Mouse (Mus musculus) intestine, embryonic 14.5 days (tissue): ENCODE data around the gene Dync1i1. TPM values are rescaled to one million over a fixed set of nuclear protein-coding genes. Genes with fewer than 3 reads are reported as not detected.

Experiments
- ATAC-seq: fragments of 200-750 bp; cut with Nextera tagmentation; replicated peaks from 2 replicates; pipeline ENCODE4 v1.8.0; 2017; ENCODE audit warnings: low read depth, moderate number of reproducible peaks, moderate TSS enrichment, moderate library complexity; ENCODE audit not compliant: low FRiP score, low TSS enrichment
- DNase-seq: peaks from one replicate; pipeline ENCODE4 v3.0.0-alpha.2; 2018; ENCODE audit warnings: low spot score
- H3K27ac ChIP-seq: fragments of 300-500 bp; sonication (generic); 2 replicates; pipeline ENCODE4 v1.5.1; 2014; ENCODE audit warnings: low read depth, mild to moderate bottlenecking, control low read depth
- H3K27me3 ChIP-seq: fragments of 300-500 bp; sonication (generic); replicated peaks from 2 replicates; pipeline ENCODE4 v1.6.1; 2014; ENCODE audit warnings: low read length, control low read depth; ENCODE audit not compliant: control insufficient read depth, insufficient read depth
- H3K36me3 ChIP-seq: fragments of 300-500 bp; sonication (generic); 2 replicates; pipeline ENCODE4 v1.6.1; 2014; ENCODE audit warnings: low read length, control low read depth; ENCODE audit not compliant: control insufficient read depth, insufficient read depth
- H3K4me1 ChIP-seq: fragments of 300-500 bp; sonication (generic); replicated peaks from 2 replicates; pipeline ENCODE4 v1.6.1; 2014; ENCODE audit warnings: low read length, control low read depth, mixed read lengths; ENCODE audit not compliant: control insufficient read depth, insufficient read depth
- H3K4me2 ChIP-seq: fragments of 300-500 bp; sonication (generic); 2 replicates; pipeline ENCODE4 v1.6.1; 2014; ENCODE audit warnings: low read length
- H3K4me3 ChIP-seq: fragments of 300-500 bp; sonication (generic); 2 replicates; pipeline ENCODE4 v1.5.1; 2014; ENCODE audit warnings: low read depth, low read length, control low read depth, mixed read lengths
- H3K9ac ChIP-seq: fragments of 300-500 bp; sonication (generic); 2 replicates; pipeline ENCODE4 v1.6.1; 2014; ENCODE audit warnings: mild to moderate bottlenecking, low read length
- H3K9me3 ChIP-seq: fragments of 300-500 bp; sonication (generic); 2 replicates; pipeline ENCODE4 v1.6.1; 2016; ENCODE audit warnings: low read length, control low read depth; ENCODE audit not compliant: control insufficient read depth
- WGBS: fragments of 180-500 bp; shearing (Covaris S2); extraction: QIAGEN DNeasy Blood & Tissue Kit; methylation state at CpG from one replicate; pipeline ENCODE4 v1.1.7; 2014; 5-methylcytosine and 5-hydroxymethylcytosine counted together
- polyA plus RNA-seq: library from polyadenylated mRNA; unstranded; fragments of >200 nt; fragmentation: Nextera tagmentation; extraction: Ambion mirVana; gene quantifications from 2 replicates; pipeline ENCODE4 v1.2.1, GENCODE M21; 2014

Dync1i1 gene
- polyA plus RNA-seq, 1 experiment from 2014 or later, result 0.61 TPM

DNA sequence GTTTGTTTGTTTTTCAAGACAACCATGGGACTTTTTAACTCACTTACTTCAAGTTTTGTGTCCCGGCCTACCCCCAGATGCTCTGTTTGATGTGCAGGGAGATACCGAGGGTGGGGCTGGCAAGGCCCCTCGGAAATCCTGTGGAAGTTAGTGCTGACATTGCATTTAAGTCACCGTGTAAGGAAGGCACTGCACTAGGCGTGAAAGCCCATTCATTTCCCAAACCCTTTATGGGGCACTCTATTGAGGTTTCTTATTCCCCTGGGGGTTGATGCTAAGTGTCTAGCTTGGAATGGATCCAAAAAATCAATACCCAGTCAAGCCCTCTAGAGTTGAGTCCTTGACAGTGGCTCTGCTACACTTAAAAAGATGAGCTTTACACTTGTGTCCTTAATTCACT is 27.2 kb downstream of the Dync1i1 start:
- H3K27me3 ChIP-seq, result no peaks in the 10 kb centered on the region
- WGBS, result 75% methylated on average over 5 of the region's 5 CpGs
- no peak for DNase-seq
- no peak overlapping the region for H3K4me2 ChIP-seq
- no peak overlapping the region for H3K4me3 ChIP-seq
- H3K9ac ChIP-seq, result no peak overlapping the region
- ATAC-seq, result no peak
- H3K36me3 ChIP-seq, result no peaks in the 10 kb centered on the region
- no peak overlapping the region for H3K27ac ChIP-seq
- no peaks in the 10 kb centered on the region for H3K4me1 ChIP-seq
- H3K9me3 ChIP-seq, result no peaks in the 10 kb centered on the region

- DNase-seq, result no peak
- no peak overlapping the region for H3K4me3 ChIP-seq
- no peaks in the 10 kb centered on the region for H3K4me1 ChIP-seq
- H3K9ac ChIP-seq, result no peak overlapping the region
- no peaks in the 10 kb centered on the region for H3K27me3 ChIP-seq
- H3K4me2 ChIP-seq, result no peak overlapping the region
- H3K27ac ChIP-seq, result no peak overlapping the region
- no peaks in the 10 kb centered on the region for H3K36me3 ChIP-seq
- H3K9me3 ChIP-seq, result no peaks in the 10 kb centered on the region
- 61% methylated on average over 5 of the region's 5 CpGs for WGBS
- ATAC-seq, result no peak
Observed at GRCm38 (mm10) chr6:5756509-5757130, 31.2 kb downstream of the Dync1i1 start.

DNA sequence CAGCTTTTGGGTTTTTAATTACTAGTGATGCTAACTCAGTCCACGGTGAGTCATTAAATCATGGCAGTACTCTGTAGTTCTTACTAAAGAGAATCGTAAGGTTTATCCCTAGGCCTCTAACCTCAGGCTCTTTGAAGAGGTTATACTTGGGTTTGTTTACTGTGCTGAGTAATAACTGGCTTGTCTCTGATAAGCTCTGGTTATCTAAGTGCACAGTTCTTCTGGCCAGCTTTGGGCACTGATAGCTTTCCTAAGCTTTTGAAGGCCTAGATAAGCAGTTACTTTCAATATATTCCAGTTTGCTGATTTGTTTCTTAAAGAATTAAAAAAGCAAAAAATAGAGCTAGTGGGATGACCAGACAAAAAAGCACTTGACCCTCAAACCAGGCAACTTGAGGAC is 37.5 kb downstream of the Dync1i1 start:
- Histone ChIP-seq H3K4me1 (no peaks in the 10 kb centered on the region), H3K36me3 (no peaks in the 10 kb centered on the region), H3K27me3 (no peaks in the 10 kb centered on the region), H3K4me3 (no peak overlapping the region), H3K4me2 (no peak overlapping the region), H3K9ac (no peak overlapping the region), H3K27ac (no peak overlapping the region), H3K9me3 (no peaks in the 10 kb centered on the region)
- WGBS, result 49% methylated on average over 2 of the region's 2 CpGs
- no peak for ATAC-seq
- no peak for DNase-seq

DNA sequence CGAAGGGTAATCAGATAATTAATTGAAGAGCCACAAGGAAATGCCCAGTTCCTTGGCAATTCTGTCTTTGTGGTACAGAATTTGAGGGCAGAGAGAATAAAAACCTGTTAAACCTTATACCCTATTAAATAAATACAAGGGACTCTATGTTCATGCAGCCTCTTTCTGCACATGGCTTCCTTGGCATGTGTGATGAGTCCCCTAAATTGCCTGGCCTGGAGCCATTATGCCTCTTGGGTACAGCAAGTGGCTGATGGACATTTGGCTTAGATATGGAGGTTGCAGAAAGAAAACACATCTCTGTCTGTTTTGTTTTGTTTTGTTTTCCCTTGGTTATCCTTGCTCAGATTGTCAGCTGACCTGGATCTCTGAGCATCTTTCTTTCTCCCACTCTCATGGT is 43.1 kb downstream of the Dync1i1 start:
- no peak overlapping the region for H3K4me2 ChIP-seq
- no peaks in the 10 kb centered on the region for H3K36me3 ChIP-seq
- H3K9ac ChIP-seq, result no peak overlapping the region
- H3K4me1 ChIP-seq, result no peaks in the 10 kb centered on the region
- WGBS, result 76% methylated on average over 1 of the region's 1 CpGs
- no peak overlapping the region for H3K27ac ChIP-seq
- H3K9me3 ChIP-seq, result no peaks in the 10 kb centered on the region
- no peaks in the 10 kb centered on the region for H3K27me3 ChIP-seq
- DNase-seq, result no peak
- no peak overlapping the region for H3K4me3 ChIP-seq
- ATAC-seq, result no peak

DNA sequence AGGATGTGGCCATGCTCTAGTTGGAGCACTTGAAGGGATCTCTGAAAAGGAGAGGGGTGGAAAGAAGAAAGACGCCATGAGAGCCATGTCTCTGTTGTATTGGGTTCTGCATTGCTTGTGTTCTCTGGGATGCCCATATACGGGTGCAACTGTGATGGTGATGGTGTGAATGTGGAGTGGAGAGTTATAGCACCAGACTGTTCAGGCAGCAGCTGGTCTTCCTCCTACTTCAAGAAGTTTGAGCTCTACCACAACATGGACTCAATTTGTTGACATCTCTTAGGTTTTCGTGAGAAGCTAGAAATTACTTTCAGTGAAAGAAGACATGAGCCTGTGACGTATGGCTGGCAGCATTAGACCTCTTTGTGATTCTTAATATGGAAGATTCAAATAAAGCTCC is 44.8 kb downstream of the Dync1i1 start:
- no peaks in the 10 kb centered on the region for H3K36me3 ChIP-seq
- H3K4me2 ChIP-seq, result no peak overlapping the region
- 74% methylated on average over 4 of the region's 4 CpGs for WGBS
- H3K27me3 ChIP-seq, result no peaks in the 10 kb centered on the region
- ATAC-seq (no peak), DNase-seq (no peak)
- no peak overlapping the region for H3K9ac ChIP-seq
- H3K4me3 ChIP-seq, result no peak overlapping the region
- no peaks in the 10 kb centered on the region for H3K9me3 ChIP-seq
- no peak overlapping the region for H3K27ac ChIP-seq
- H3K4me1 ChIP-seq, result no peaks in the 10 kb centered on the region

GRCm38 (mm10) chr6:5775461-5775860 is 50.0 kb downstream of the Dync1i1 start:
- Histone ChIP-seq H3K4me1 (no peaks in the 10 kb centered on the region), H3K36me3 (no peaks in the 10 kb centered on the region), H3K4me2 (no peak overlapping the region), H3K9me3 (no peaks in the 10 kb centered on the region), H3K9ac (no peak overlapping the region), H3K4me3 (no peak overlapping the region), H3K27ac (no peak overlapping the region), H3K27me3 (no peaks in the 10 kb centered on the region)
- ATAC-seq (no peak), DNase-seq (no peak)
- 73% methylated on average over 3 of the region's 3 CpGs for WGBS

GRCm38 (mm10) chr6:5781752-5782151 is 56.3 kb downstream of the Dync1i1 start:
- H3K4me3 ChIP-seq, result no peak overlapping the region
- H3K27ac ChIP-seq, result no peak overlapping the region
- 79% methylated on average over 6 of the region's 6 CpGs for WGBS
- ATAC-seq (no peak), DNase-seq (no peak)
- H3K27me3 ChIP-seq, result no peaks in the 10 kb centered on the region
- H3K4me2 ChIP-seq, result no peak overlapping the region
- H3K4me1 ChIP-seq, result no peaks in the 10 kb centered on the region
- H3K9me3 ChIP-seq, result no peaks in the 10 kb centered on the region
- H3K36me3 ChIP-seq, result no peaks in the 10 kb centered on the region
- no peak overlapping the region for H3K9ac ChIP-seq

- Histone ChIP-seq H3K36me3 (no peaks in the 10 kb centered on the region), H3K4me1 (no peaks in the 10 kb centered on the region), H3K27me3 (no peaks in the 10 kb centered on the region), H3K4me2 (no peak overlapping the region), H3K4me3 (no peak overlapping the region), H3K9me3 (no peaks in the 10 kb centered on the region), H3K9ac (no peak overlapping the region), H3K27ac (no peak overlapping the region)
- WGBS, result 93% methylated on average over 14 of the region's 14 CpGs
- DNase-seq, result no peak
- ATAC-seq, result no peak
Observed at GRCm38 (mm10) chr6:5783830-5784229, 58.4 kb downstream of the Dync1i1 start.

DNA sequence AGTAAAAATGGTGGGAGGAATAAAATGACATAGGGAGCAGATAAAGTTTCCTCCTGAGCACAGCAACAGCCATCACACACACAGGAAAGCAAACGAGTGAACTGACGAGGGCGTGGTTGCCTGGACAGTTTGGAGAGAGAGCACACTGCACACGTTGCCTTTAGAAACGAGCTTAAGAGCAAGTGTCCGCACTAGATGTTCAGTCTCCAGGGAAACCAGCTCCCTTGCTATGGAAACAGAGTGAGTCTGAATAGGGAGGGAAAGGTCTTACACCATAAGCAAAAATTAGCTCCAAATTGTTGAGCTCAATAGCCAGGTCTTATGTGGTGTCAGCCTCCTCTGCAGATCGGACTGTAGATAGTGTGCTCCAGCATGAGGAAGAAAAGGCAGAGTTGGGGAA is 65.2 kb downstream of the Dync1i1 start:
- H3K4me1 ChIP-seq, result no peaks in the 10 kb centered on the region
- no peak overlapping the region for H3K9ac ChIP-seq
- H3K4me3 ChIP-seq, result no peak overlapping the region
- no peak overlapping the region for H3K4me2 ChIP-seq
- DNase-seq, result no peak
- no peak overlapping the region for H3K27ac ChIP-seq
- ATAC-seq, result no peak
- H3K36me3 ChIP-seq, result no peaks in the 10 kb centered on the region
- H3K27me3 ChIP-seq, result no peaks in the 10 kb centered on the region
- no peaks in the 10 kb centered on the region for H3K9me3 ChIP-seq
- 71% methylated on average over 7 of the region's 7 CpGs for WGBS
